Mouse (Mus musculus) MEL (cell line): ENCODE data around the gene Lrrc20.

Experiments used
- CHD2 ChIP-seq: IDR thresholded peaks from 2 replicates; pipeline ENCODE4 v1.6.1; 2011; ENCODE audit warnings: low read length, improper control_type of control experiment
- CTCF ChIP-seq, 3 experiments: IDR thresholded peaks in 2 of 3; conservative IDR thresholded peaks in 1 of 3; 2 replicates each; pipeline ENCODE4 v1.5.1; 2011 to 2012; ENCODE audit warnings: low read length in 3 of 3, low read depth in 2 of 3, mild to moderate bottlenecking in 2 of 3, improper control_type of control experiment in 1 of 3, inconsistent platforms in 1 of 3, mixed read lengths in 1 of 3, moderate library complexity in 1 of 3; ENCODE audit not compliant: control insufficient read depth in 1 of 3, insufficient read depth in 1 of 3, poor library complexity in 1 of 3, severe bottlenecking in 1 of 3
- MAX ChIP-seq: IDR thresholded peaks from 2 replicates; pipeline ENCODE4 v1.6.1; 2011; ENCODE audit warnings: low read length, improper control_type of control experiment
- MYC ChIP-seq: IDR thresholded peaks from 2 replicates; pipeline ENCODE4 v1.6.1; 2011; ENCODE audit warnings: low read depth, mild to moderate bottlenecking, low read length, improper control_type of control experiment, moderate library complexity
- POLR2A ChIP-seq, 2 experiments: IDR thresholded peaks; 2 replicates each; pipeline ENCODE4 v1.6.1; 2011 to 2012; ENCODE audit warnings: low read length in 2 of 2, mild to moderate bottlenecking in 2 of 2, control low read depth in 1 of 2, improper control_type of control experiment in 1 of 2, low read depth in 1 of 2, moderate library complexity in 1 of 2; ENCODE audit not compliant: control insufficient read depth in 1 of 2, insufficient read depth in 1 of 2, poor library complexity in 1 of 2
- SIN3A ChIP-seq: IDR thresholded peaks from 2 replicates; pipeline ENCODE4 v1.6.1; 2012; ENCODE audit warnings: low read length, improper control_type of control experiment, inconsistent platforms
- ZKSCAN1 ChIP-seq: IDR thresholded peaks from 2 replicates; pipeline ENCODE4 v1.6.1; 2012; ENCODE audit warnings: low read depth, mild to moderate bottlenecking, inconsistent platforms, low read length, improper control_type of control experiment, moderate library complexity
- ZMIZ1 ChIP-seq: IDR thresholded peaks from 2 replicates; pipeline ENCODE4 v1.6.1; 2012; ENCODE audit warnings: low read depth, mild to moderate bottlenecking, inconsistent platforms, low read length, improper control_type of control experiment, moderate library complexity

GRCm38 (mm10) chr10:61479461-61479860 lies 3.9 kb downstream of the Lrrc20 start:
- TF ChIP-seq POLR2A (IDR thresholded peaks at IDR 0.05; ENCODE audit: control insufficient read depth in 1 of 2, insufficient read depth in 1 of 2, low read depth in 1 of 2, low read length in 2 of 2, poor library complexity in 1 of 2) = no peak
- no peak for TF ChIP-seq SIN3A
- TF ChIP-seq CTCF (IDR thresholded peaks at IDR 0.05 in 2 of 3, conservative IDR thresholded peaks at IDR 0.05 in 1 of 3; ENCODE audit: control insufficient read depth in 1 of 3, insufficient read depth in 1 of 3, low read depth in 2 of 3, low read length in 3 of 3, poor library complexity in 1 of 3, severe bottlenecking in 1 of 3) = no peak
- no peak for TF ChIP-seq MAX
- TF ChIP-seq MYC = no peak
- no peak for TF ChIP-seq ZKSCAN1
- TF ChIP-seq CHD2 = no peak
- TF ChIP-seq ZMIZ1 = no peak
